Mouse (Mus musculus): ENCODE measurements around the gene Baz2b. TPM values are rescaled to one million over a fixed set of nuclear protein-coding genes. Genes with fewer than 3 reads are reported as not detected.

Baz2b gene
- polyA plus RNA-seq, 2 experiments: 36.0 to 45.6 TPM

GRCm38 (mm10) chr2:60126831-60127230 is 82.8 kb downstream of the Baz2b start:
- Histone ChIP-seq H3K4me3 (replicated peaks; ENCODE audit: low read length) (no peak overlapping the region), H3K27ac (replicated peaks; ENCODE audit: low read depth, low read length) (no peak overlapping the region), H3K4me2 (replicated peaks; ENCODE audit: low read depth, low read length, severe bottlenecking) (peak overlapping the region; percentile 51; the same call in 1 of the 2 replicates), H3K9ac (ENCODE audit: low read depth, low read length, severe bottlenecking) (no peak overlapping the region), H3K36me3 (ENCODE audit: control insufficient read depth, insufficient read depth, low read length) (no peaks in the 10 kb centered on the region), H3K27me3 (ENCODE audit: control insufficient read depth, insufficient read depth, low read length) (no peaks in the 10 kb centered on the region), H3K9me3 (ENCODE audit: control insufficient read depth, low read length) (no peaks in the 10 kb centered on the region), H3K4me1 (ENCODE audit: control insufficient read depth, insufficient read depth, low read length) (peaks cover 5% of the 10 kb centered on the region; the same call in 1 of the 2 replicates)
- ATAC-seq (ENCODE audit: low FRiP score, low read depth) (no peak), DNase-seq (ENCODE audit: low spot score) (no peak)
- TF ChIP-seq POLR2A (IDR thresholded peaks at IDR 0.05; ENCODE audit: borderline replicate concordance, extremely low read depth, insufficient read depth, insufficient read length): no peak
- 18% methylated on average over 7 of the region's 7 CpGs for WGBS

- no peak for DNase-seq (ENCODE audit: low spot score)
- H3K4me3 ChIP-seq (replicated peaks; ENCODE audit: low read length): peak overlapping the region; percentile 89
- peak overlapping the region; percentile 51 for H3K4me2 ChIP-seq (replicated peaks; ENCODE audit: low read depth, low read length, severe bottlenecking)
- H3K9ac ChIP-seq (ENCODE audit: low read depth, low read length, severe bottlenecking): peak overlapping the region; percentile 100
- no peak for ATAC-seq (ENCODE audit: low FRiP score, low read depth)
- H3K27ac ChIP-seq (replicated peaks; ENCODE audit: low read depth, low read length): no peak overlapping the region
- H3K36me3 ChIP-seq (ENCODE audit: control insufficient read depth, insufficient read depth, low read length): no peaks in the 10 kb centered on the region
- H3K9me3 ChIP-seq (ENCODE audit: control insufficient read depth, low read length): no peaks in the 10 kb centered on the region
- 6% methylated on average over 8 of the region's 8 CpGs for WGBS
- H3K4me1 ChIP-seq (ENCODE audit: control insufficient read depth, insufficient read depth, low read length): peaks cover 8% of the 10 kb centered on the region
- no peaks in the 10 kb centered on the region for H3K27me3 ChIP-seq (ENCODE audit: control insufficient read depth, insufficient read depth, low read length)
- no peak for TF ChIP-seq POLR2A (IDR thresholded peaks at IDR 0.05; ENCODE audit: borderline replicate concordance, extremely low read depth, insufficient read depth, insufficient read length)
Observed at GRCm38 (mm10) chr2:60126292-60126691, 83.3 kb downstream of the Baz2b start.

GRCm38 (mm10) chr2:60125049-60126004 is 84.3 kb downstream of the Baz2b start:
- Histone ChIP-seq H3K4me1 (ENCODE audit: control insufficient read depth, insufficient read depth, low read length) (peaks cover 13% of the 10 kb centered on the region), H3K9ac (ENCODE audit: low read depth, low read length, severe bottlenecking) (peak overlapping the region; percentile 100), H3K27ac (replicated peaks; ENCODE audit: low read depth, low read length) (peak overlapping the region; percentile 100), H3K4me3 (replicated peaks; ENCODE audit: low read length) (peak overlapping the region; percentile 89), H3K4me2 (replicated peaks; ENCODE audit: low read depth, low read length, severe bottlenecking) (peak overlapping the region; percentile 51), H3K9me3 (ENCODE audit: control insufficient read depth, low read length) (no peaks in the 10 kb centered on the region), H3K27me3 (ENCODE audit: control insufficient read depth, insufficient read depth, low read length) (no peaks in the 10 kb centered on the region), H3K36me3 (ENCODE audit: control insufficient read depth, insufficient read depth, low read length) (no peaks in the 10 kb centered on the region)
- ATAC-seq (ENCODE audit: low FRiP score, low read depth) (peak; percentile 64), DNase-seq (ENCODE audit: low spot score) (peak; percentile 72)
- peak; percentile 76; the same call in 1 of the 2 replicates for TF ChIP-seq POLR2A (IDR thresholded peaks at IDR 0.05; ENCODE audit: borderline replicate concordance, extremely low read depth, insufficient read depth, insufficient read length)
- WGBS: under 1% methylated on average over 44 of the region's 83 CpGs

GRCm38 (mm10) chr2:60124648-60125048 is 85.0 kb downstream of the Baz2b start:
- Histone ChIP-seq H3K4me2 (replicated peaks; ENCODE audit: low read depth, low read length, severe bottlenecking) (peak overlapping the region; percentile 51), H3K4me3 (replicated peaks; ENCODE audit: low read length) (peak overlapping the region; percentile 89), H3K9ac (ENCODE audit: low read depth, low read length, severe bottlenecking) (peak overlapping the region; percentile 100), H3K9me3 (ENCODE audit: control insufficient read depth, low read length) (no peaks in the 10 kb centered on the region), H3K27me3 (ENCODE audit: control insufficient read depth, insufficient read depth, low read length) (no peaks in the 10 kb centered on the region), H3K36me3 (ENCODE audit: control insufficient read depth, insufficient read depth, low read length) (no peaks in the 10 kb centered on the region), H3K27ac (replicated peaks; ENCODE audit: low read depth, low read length) (peak overlapping the region; percentile 100), H3K4me1 (ENCODE audit: control insufficient read depth, insufficient read depth, low read length) (peaks cover 15% of the 10 kb centered on the region)
- DNase-seq (ENCODE audit: low spot score): peak; percentile 56
- peak; percentile 76 for ATAC-seq (ENCODE audit: low FRiP score, low read depth)
- no peak for TF ChIP-seq POLR2A (IDR thresholded peaks at IDR 0.05; ENCODE audit: borderline replicate concordance, extremely low read depth, insufficient read depth, insufficient read length)
- 0% methylated on average over 11 of the region's 47 CpGs for WGBS

- no peaks in the 10 kb centered on the region for H3K27me3 ChIP-seq (ENCODE audit: control insufficient read depth, insufficient read depth, low read length)
- WGBS: 4% methylated on average over 13 of the region's 13 CpGs
- no peak for DNase-seq (ENCODE audit: low spot score)
- peak overlapping the region; percentile 89 for H3K4me3 ChIP-seq (replicated peaks; ENCODE audit: low read length)
- peak overlapping the region; percentile 51 for H3K4me2 ChIP-seq (replicated peaks; ENCODE audit: low read depth, low read length, severe bottlenecking)
- no peak for ATAC-seq (ENCODE audit: low FRiP score, low read depth)
- H3K4me1 ChIP-seq (ENCODE audit: control insufficient read depth, insufficient read depth, low read length): peaks cover 17% of the 10 kb centered on the region
- H3K36me3 ChIP-seq (ENCODE audit: control insufficient read depth, insufficient read depth, low read length): no peaks in the 10 kb centered on the region
- H3K9me3 ChIP-seq (ENCODE audit: control insufficient read depth, low read length): no peaks in the 10 kb centered on the region
- no peak for TF ChIP-seq POLR2A (IDR thresholded peaks at IDR 0.05; ENCODE audit: borderline replicate concordance, extremely low read depth, insufficient read depth, insufficient read length)
- peak overlapping the region; percentile 100 for H3K9ac ChIP-seq (ENCODE audit: low read depth, low read length, severe bottlenecking)
- peak overlapping the region; percentile 100 for H3K27ac ChIP-seq (replicated peaks; ENCODE audit: low read depth, low read length)
Observed at GRCm38 (mm10) chr2:60123911-60124647, 85.6 kb downstream of the Baz2b start.
